Mouse (Mus musculus) hindbrain, embryonic 12.5 days (tissue): ENCODE data around the gene Btk. TPM values are rescaled to one million over a fixed set of nuclear protein-coding genes. Genes with fewer than 3 reads are reported as not detected.

Experiments used
- ATAC-seq: fragments of 200-750 bp; cut with Nextera tagmentation; 2 replicates; pipeline ENCODE4 v1.8.0; 2017; ENCODE audit warnings: moderate TSS enrichment; ENCODE audit not compliant: low FRiP score
- H3K27ac ChIP-seq: fragments of 300-500 bp; sonication (generic); 2 replicates; pipeline ENCODE4 v1.5.1; 2016; ENCODE audit warnings: mild to moderate bottlenecking
- H3K27me3 ChIP-seq: fragments of 300-500 bp; sonication (generic); 2 replicates; pipeline ENCODE4 v1.6.1; 2016; ENCODE audit warnings: mild to moderate bottlenecking
- H3K36me3 ChIP-seq: fragments of 300-500 bp; sonication (generic); 2 replicates; pipeline ENCODE4 v1.6.1; 2016; ENCODE audit warnings: mild to moderate bottlenecking
- H3K4me1 ChIP-seq: fragments of 300-500 bp; sonication (generic); 2 replicates; pipeline ENCODE4 v1.6.1; 2016
- H3K4me2 ChIP-seq: fragments of 300-500 bp; sonication (generic); replicated peaks from 2 replicates; pipeline ENCODE4 v1.6.1; 2016; ENCODE audit warnings: mild to moderate bottlenecking
- H3K4me3 ChIP-seq: fragments of 300-500 bp; sonication (generic); 2 replicates; pipeline ENCODE4 v1.5.1; 2016; ENCODE audit warnings: mild to moderate bottlenecking
- H3K9ac ChIP-seq: fragments of 300-500 bp; sonication (generic); 2 replicates; pipeline ENCODE4 v1.6.1; 2016; ENCODE audit warnings: mild to moderate bottlenecking, moderate library complexity
- H3K9me3 ChIP-seq: fragments of 300-500 bp; sonication (generic); replicated peaks from 2 replicates; pipeline ENCODE4 v1.6.1; 2016; ENCODE audit warnings: mild to moderate bottlenecking
- WGBS: fragments of 180-500 bp; shearing (Covaris S2); methylation state at CpG from one replicate; pipeline ENCODE4 v1.1.7; 2016; 5-methylcytosine and 5-hydroxymethylcytosine counted together
- polyA plus RNA-seq: library from polyadenylated mRNA; unstranded; fragments of >200 nt; fragmentation: Nextera tagmentation; extraction: Ambion mirVana; gene quantifications from 2 replicates; pipeline ENCODE4 v1.2.1, GENCODE M21; 2016

Btk gene
- polyA plus RNA-seq: 0.76 and 0.85 TPM in 2 replicates

- Histone ChIP-seq H3K36me3 (no peaks in the 10 kb centered on the region), H3K4me2 (no peak within 1 kb of the TSS), H3K27me3 (no peaks in the 10 kb centered on the region), H3K4me3 (no peak within 1 kb of the TSS), H3K27ac (no peak within 1 kb of the TSS), H3K9ac (no peak within 1 kb of the TSS), H3K4me1 (0 out of 2 replicates have a peak, but pooled peaks cover 5% of the 10 kb centered on the region), H3K9me3 (no peaks in the 10 kb centered on the region)
- ATAC-seq: no peak
- 79% methylated on average over 11 of the region's 11 CpGs for WGBS
Measured at GRCm38 (mm10) chrX:134582888-134583669, at the start of gene Btk. Btk (minus strand) TSS chrX:134583570.

DNA sequence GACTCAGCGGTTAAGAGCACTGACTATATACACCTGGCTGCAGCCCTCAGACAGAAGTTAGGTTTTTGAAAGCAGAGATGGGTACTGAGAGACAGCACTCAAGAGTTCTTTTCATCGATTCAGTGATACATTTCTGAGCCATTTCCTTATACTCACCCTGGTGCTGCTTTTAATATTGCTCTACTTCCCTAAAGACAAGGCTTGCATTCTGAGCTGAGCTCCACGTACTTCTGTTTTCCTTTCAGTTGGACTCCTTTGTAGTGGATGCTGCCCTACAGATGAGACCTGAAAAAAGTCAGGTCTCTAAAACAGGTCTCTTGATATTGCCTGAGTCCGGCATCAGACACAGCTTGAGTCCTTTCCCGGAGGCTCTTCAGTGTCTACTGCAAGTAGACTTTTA lies 49.3 kb upstream of the Btk start:
- no peaks in the 10 kb centered on the region for H3K9me3 ChIP-seq
- H3K4me1 ChIP-seq: no peaks in the 10 kb centered on the region
- H3K9ac ChIP-seq: no peak overlapping the region
- no peak overlapping the region for H3K4me3 ChIP-seq
- H3K27ac ChIP-seq: no peak overlapping the region
- H3K27me3 ChIP-seq: no peaks in the 10 kb centered on the region
- WGBS: 91% methylated on average over 5 of the region's 5 CpGs
- no peaks in the 10 kb centered on the region for H3K36me3 ChIP-seq
- ATAC-seq: no peak
- H3K4me2 ChIP-seq: no peak overlapping the region

- no peaks in the 10 kb centered on the region for H3K4me1 ChIP-seq
- no peak overlapping the region for H3K4me3 ChIP-seq
- H3K9ac ChIP-seq: no peak overlapping the region
- no peak overlapping the region for H3K4me2 ChIP-seq
- H3K36me3 ChIP-seq: no peaks in the 10 kb centered on the region
- 91% methylated on average over 2 of the region's 2 CpGs for WGBS
- H3K27me3 ChIP-seq: no peaks in the 10 kb centered on the region; the same call in 1 of the 2 replicates
- no peak for ATAC-seq
- H3K27ac ChIP-seq: no peak overlapping the region
- H3K9me3 ChIP-seq: no peaks in the 10 kb centered on the region
Measured at GRCm38 (mm10) chrX:134628200-134628599, 44.8 kb upstream of the Btk start.

GRCm38 (mm10) chrX:134623350-134623749 lies 40.0 kb upstream of the Btk start:
- Histone ChIP-seq H3K27me3 (peaks cover 5% of the 10 kb centered on the region; the same call in 1 of the 2 replicates), H3K4me3 (no peak overlapping the region), H3K4me2 (no peak overlapping the region), H3K9me3 (no peaks in the 10 kb centered on the region), H3K9ac (no peak overlapping the region), H3K27ac (no peak overlapping the region), H3K36me3 (no peaks in the 10 kb centered on the region), H3K4me1 (no peaks in the 10 kb centered on the region)
- no peak for ATAC-seq
- 92% methylated on average over 4 of the region's 4 CpGs for WGBS

- no peaks in the 10 kb centered on the region for H3K9me3 ChIP-seq
- no peak for ATAC-seq
- no peak overlapping the region for H3K4me2 ChIP-seq
- no peak overlapping the region for H3K4me3 ChIP-seq
- H3K27me3 ChIP-seq: peaks cover 12% of the 10 kb centered on the region
- no peaks in the 10 kb centered on the region for H3K36me3 ChIP-seq
- WGBS: 80% methylated on average over 3 of the region's 3 CpGs
- H3K4me1 ChIP-seq: no peaks in the 10 kb centered on the region
- H3K9ac ChIP-seq: no peak overlapping the region
- no peak overlapping the region for H3K27ac ChIP-seq
Measured at GRCm38 (mm10) chrX:134621685-134622084, 38.3 kb upstream of the Btk start.

DNA sequence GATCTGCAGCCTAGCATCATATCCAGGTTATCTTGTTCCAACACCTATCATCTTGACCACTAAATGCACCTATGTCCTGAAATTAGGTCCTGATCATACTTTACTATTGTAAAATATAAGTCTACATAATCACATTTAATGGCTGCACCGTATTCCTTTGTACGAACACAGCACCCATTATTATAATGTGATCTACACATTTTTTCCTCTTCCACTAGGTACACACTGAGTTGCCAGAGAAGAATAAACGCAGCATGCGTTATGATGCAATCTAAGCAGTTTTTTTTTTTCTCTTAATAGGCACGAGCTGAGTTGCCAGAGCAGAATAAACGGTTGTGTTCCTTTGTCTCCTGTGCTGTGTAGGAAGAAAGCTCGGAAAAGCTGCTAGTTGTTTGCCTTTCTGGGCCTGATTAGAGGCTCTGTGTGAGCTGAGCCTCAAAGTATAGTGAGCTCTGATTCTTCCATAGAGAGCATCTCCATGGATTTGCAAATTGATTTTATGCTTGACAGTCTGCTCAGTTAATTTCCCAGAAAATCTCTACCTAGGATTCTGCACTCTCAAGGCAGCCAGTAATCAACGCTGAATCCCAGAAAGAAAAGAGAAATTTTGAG lies 37.0 kb upstream of the Btk start:
- no peaks in the 10 kb centered on the region for H3K4me1 ChIP-seq
- no peak overlapping the region for H3K4me2 ChIP-seq
- no peaks in the 10 kb centered on the region for H3K36me3 ChIP-seq
- no peak overlapping the region for H3K9ac ChIP-seq
- H3K27ac ChIP-seq: peak overlapping the region; percentile 71
- ATAC-seq: peak; percentile 72
- WGBS: 36% methylated on average over 8 of the region's 8 CpGs
- H3K4me3 ChIP-seq: no peak overlapping the region
- no peaks in the 10 kb centered on the region for H3K9me3 ChIP-seq
- peaks cover 12% of the 10 kb centered on the region for H3K27me3 ChIP-seq

DNA sequence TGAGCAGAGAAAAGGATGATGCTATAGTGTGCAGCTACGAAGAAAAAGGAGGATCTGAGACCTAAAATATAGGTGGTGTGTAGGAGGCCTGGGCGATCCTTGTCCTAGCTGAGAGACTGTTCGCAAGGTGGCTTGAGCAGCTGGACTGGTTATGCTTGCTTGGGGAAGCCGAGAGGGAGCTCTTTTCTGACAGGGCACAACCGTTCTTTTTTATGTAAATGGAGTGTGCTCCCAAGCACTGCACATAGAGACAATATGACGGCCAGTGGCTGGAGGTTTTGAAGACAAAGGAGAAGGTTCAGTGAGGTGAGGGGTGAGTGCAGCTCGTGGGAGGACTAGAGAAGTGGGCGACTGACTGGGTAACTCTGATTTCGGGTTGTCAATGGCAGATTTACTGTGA lies 36.3 kb upstream of the Btk start:
- Histone ChIP-seq H3K9ac (no peak overlapping the region), H3K27me3 (peaks cover 12% of the 10 kb centered on the region), H3K4me3 (no peak overlapping the region), H3K9me3 (no peaks in the 10 kb centered on the region), H3K27ac (peak overlapping the region; percentile 71), H3K4me1 (no peaks in the 10 kb centered on the region), H3K36me3 (no peaks in the 10 kb centered on the region), H3K4me2 (no peak overlapping the region)
- WGBS: 46% methylated on average over 9 of the region's 9 CpGs
- peak; percentile 46; the same call in 1 of the 2 replicates for ATAC-seq

- Histone ChIP-seq H3K4me3 (no peak overlapping the region), H3K4me1 (no peaks in the 10 kb centered on the region), H3K9me3 (no peaks in the 10 kb centered on the region), H3K27ac (no peak overlapping the region), H3K27me3 (peaks cover 12% of the 10 kb centered on the region), H3K36me3 (no peaks in the 10 kb centered on the region), H3K4me2 (no peak overlapping the region), H3K9ac (no peak overlapping the region)
- ATAC-seq: no peak
- whole genome bisulfite sequencing: 48% methylated on average over 2 of the region's 2 CpGs
Measured at GRCm38 (mm10) chrX:134614306-134614705, 30.9 kb upstream of the Btk start.

GRCm38 (mm10) chrX:134612285-134612959 lies 29.1 kb upstream of the Btk start:
- peak overlapping the region; percentile 47; the same call in 1 of the 2 replicates for H3K9ac ChIP-seq
- WGBS: 22% methylated on average over 15 of the region's 15 CpGs
- peak overlapping the region; percentile 79 for H3K27ac ChIP-seq
- no peaks in the 10 kb centered on the region for H3K27me3 ChIP-seq
- ATAC-seq: peak; percentile 90
- no peaks in the 10 kb centered on the region for H3K36me3 ChIP-seq
- peak overlapping the region; percentile 50 for H3K4me2 ChIP-seq
- H3K4me1 ChIP-seq: no peaks in the 10 kb centered on the region
- peak overlapping the region; percentile 23 for H3K4me3 ChIP-seq
- no peaks in the 10 kb centered on the region for H3K9me3 ChIP-seq

DNA sequence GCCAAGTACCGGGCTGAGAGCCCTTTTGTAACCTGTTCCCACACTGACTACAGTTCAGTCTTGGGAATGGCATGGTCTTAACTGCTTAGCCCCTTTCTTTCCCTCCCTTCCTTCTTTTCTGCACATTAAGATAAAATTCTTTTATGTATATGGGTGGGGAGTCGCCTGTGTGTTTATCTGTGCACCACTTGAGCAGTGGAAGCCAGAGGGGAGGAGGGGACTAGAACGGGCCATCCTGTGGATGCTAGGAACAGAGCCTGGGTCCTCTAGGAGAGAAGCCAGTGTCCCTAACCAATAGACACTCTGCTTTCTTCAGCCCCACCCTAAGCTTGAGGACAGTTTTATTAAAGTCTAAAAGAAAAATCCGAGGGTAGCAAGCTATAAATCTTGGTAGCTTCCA lies 27.6 kb upstream of the Btk start:
- no peak for ATAC-seq
- Histone ChIP-seq H3K9me3 (no peaks in the 10 kb centered on the region), H3K4me3 (no peak overlapping the region), H3K4me1 (no peaks in the 10 kb centered on the region), H3K27ac (no peak overlapping the region), H3K9ac (no peak overlapping the region), H3K36me3 (no peaks in the 10 kb centered on the region), H3K4me2 (no peak overlapping the region), H3K27me3 (no peaks in the 10 kb centered on the region)
- WGBS: 95% methylated on average over 4 of the region's 4 CpGs

GRCm38 (mm10) chrX:134609472-134609871 lies 26.1 kb upstream of the Btk start:
- Histone ChIP-seq H3K27me3 (no peaks in the 10 kb centered on the region), H3K4me2 (no peak overlapping the region), H3K4me1 (no peaks in the 10 kb centered on the region), H3K9me3 (no peaks in the 10 kb centered on the region), H3K27ac (no peak overlapping the region), H3K9ac (no peak overlapping the region), H3K36me3 (no peaks in the 10 kb centered on the region), H3K4me3 (no peak overlapping the region)
- ATAC-seq: no peak
- WGBS: 38% methylated on average over 4 of the region's 4 CpGs

GRCm38 (mm10) chrX:134601380-134602120 lies 18.2 kb upstream of the Btk start:
- Histone ChIP-seq H3K4me3 (peak overlapping the region; percentile 49), H3K27me3 (no peaks in the 10 kb centered on the region), H3K4me1 (peaks cover 3% of the 10 kb centered on the region; the same call in 1 of the 2 replicates), H3K9me3 (no peaks in the 10 kb centered on the region), H3K36me3 (no peaks in the 10 kb centered on the region), H3K9ac (peak overlapping the region; percentile 59), H3K27ac (peak overlapping the region; percentile 90), H3K4me2 (peak overlapping the region; percentile 51)
- peak; percentile 90 for ATAC-seq
- WGBS: 20% methylated on average over 43 of the region's 43 CpGs
